Mouse (Mus musculus) adrenal gland, postnatal 36 days (tissue): ENCODE results near the gene Gm42517. TPM values are rescaled to one million over a fixed set of nuclear protein-coding genes. Genes with fewer than 3 reads are reported as not detected.

Source experiments
- DNase-seq, 2 experiments: peaks; one replicate each; pipeline ENCODE4 v3.0.0; 2021; ENCODE audit warnings: mixed read lengths in 1 of 2
- total RNA-seq, 2 experiments: library from RNA; stranded (reverse); gene quantifications; 2 replicates each; pipeline ENCODE4 v1.2.3; 2021

The Gm42517 gene
- total RNA-seq, 2 experiments from 2014 or later, result 0.89 to 2.0 TPM

- no peak for DNase-seq
Measured at GRCm38 (mm10) chr5:108349511-108350148, 18.1 kb downstream of the Gm42517 start.

- DNase-seq, result no peak
Measured at GRCm38 (mm10) chr5:108347843-108348242, 19.9 kb downstream of the Gm42517 start.

- DNase-seq, result no peak
Measured at GRCm38 (mm10) chr5:108345313-108346071, 22.2 kb downstream of the Gm42517 start.

GRCm38 (mm10) chr5:108343680-108344170 is 24.0 kb downstream of the Gm42517 start:
- no peak for DNase-seq

- no peak for DNase-seq
Measured at GRCm38 (mm10) chr5:108338049-108338448, 29.7 kb downstream of the Gm42517 start.

GRCm38 (mm10) chr5:108337385-108337784 is 30.3 kb downstream of the Gm42517 start:
- no peak for DNase-seq

- no peak for DNase-seq
Measured at GRCm38 (mm10) chr5:108331051-108331450, 36.7 kb downstream of the Gm42517 start.

Other genes with a start within 250 kb of the Gm42517 start
- 10 to 100 TPM; 65.8 to 71.8 TPM for gene Tmed5, start 235.3 kb downstream of the Gm42517 start, total RNA-seq
- gene Ccdc18, start 235.0 kb downstream of the Gm42517 start, total RNA-seq, result 1 to 10 TPM; 1.1 to 1.9 TPM
- gene Dr1, start 99.0 kb downstream of the Gm42517 start, total RNA-seq, result 10 to 100 TPM; 33.2 to 39.8 TPM
- gene Pigg, start 55.3 kb downstream of the Gm42517 start, total RNA-seq, result 10 to 100 TPM; 12.4 to 14.0 TPM
- gene Pde6b, start 20.5 kb upstream of the Gm42517 start, total RNA-seq, result not detected
- gene Atp5k, start 66.5 kb upstream of the Gm42517 start, total RNA-seq, result 100 to 1,000 TPM; 374 to 446 TPM
- gene Mfsd7a, start 81.0 kb upstream of the Gm42517 start, total RNA-seq, result 1 to 10 TPM; 1.0 to 1.3 TPM
- gene Pcgf3, start 93.3 kb upstream of the Gm42517 start, total RNA-seq, result 10 to 100 TPM; 37.6 to 39.6 TPM
- 1 to 10 TPM; 1.9 to 2.1 TPM for gene Cplx1, start 182.1 kb upstream of the Gm42517 start, total RNA-seq